ENCODE assay signal across 8 mouse cellular contexts in genomic region chr17:45581567-45581983, GRCm38 (mm10). TPM values are rescaled to one million over a fixed set of nuclear protein-coding genes. Genes with fewer than 3 reads are reported as not detected.
DNase-seq lines count a peak whose midpoint lies in the region.

No protein-coding gene starts in this region.

- peak; percentile 61 to 65 for DNase-seq in adrenal gland, adult 18-20 months (ENCODE audit: low spot score in 2 of 2)
- no peak for DNase-seq in adrenal gland, postnatal 4 days (ENCODE audit: low spot score in 2 of 2)
- peak; percentile 50 to 72 for DNase-seq in CD8-positive naive resting alpha-beta T cell, adult 2 months (ENCODE audit: low read depth in 2 of 2, low spot score in 2 of 2)
- DNase-seq in cerebellum, adult 8-10 months = peak; percentile 73
- DNase-seq in heart, adult 8-10 months (ENCODE audit: low spot score) = peak; percentile 81
- DNase-seq in kidney, postnatal 10 days = peak; percentile 84
- peak; percentile 63 to 76 for DNase-seq in lung, adult 18-20 months
- DNase-seq in right cerebral cortex, postnatal 10 days (ENCODE audit: low spot score in 2 of 2) = peak; percentile 76 to 79

RNA-seq across cellular contexts. Expression of gene Hsp90ab1, which starts 8.5 kb away (rescaled TPM):
- total RNA-seq in adrenal gland, adult 18-20 months (2021) = 1,000 to 10,000 TPM; 2,801 to 2,860 TPM
- 1,000 to 10,000 TPM; 1,575 to 1,663 TPM for total RNA-seq in adrenal gland, postnatal 4 days (2021)
- 1,000 to 10,000 TPM; 1,121 to 1,613 (median 1,357) TPM for total RNA-seq in heart, adult 8-10 months (2022)

RNA-seq across cellular contexts. Expression of gene Slc29a1, which starts 17.8 kb away (rescaled TPM):
- 100 to 1,000 TPM; 121 to 161 TPM for total RNA-seq in adrenal gland, adult 18-20 months (2021)
- 100 to 1,000 TPM; 138 to 145 TPM for total RNA-seq in adrenal gland, postnatal 4 days (2021)
- 10 to 100 TPM; 58.9 to 70.8 (median 66.9) TPM for total RNA-seq in heart, adult 8-10 months (2022)

RNA-seq across cellular contexts. Expression of gene Slc35b2, which starts 17.9 kb away (rescaled TPM):
- total RNA-seq in adrenal gland, adult 18-20 months (2021) = 10 to 100 TPM; 28.1 to 44.2 TPM
- 10 to 100 TPM; 69.2 to 71.8 TPM for total RNA-seq in adrenal gland, postnatal 4 days (2021)
- total RNA-seq in heart, adult 8-10 months (2022) = 10 to 100 TPM; 23.1 to 27.9 (median 25.3) TPM

RNA-seq across cellular contexts. Expression of gene Mymx, which starts 20.3 kb away (rescaled TPM):
- not detected for total RNA-seq in adrenal gland, adult 18-20 months (2021)
- total RNA-seq in adrenal gland, postnatal 4 days (2021) = 1 to 10 TPM; 1.6 to 4.0 TPM
- total RNA-seq in heart, adult 8-10 months (2022) = not detected

RNA-seq across cellular contexts. Expression of gene Nfkbie, which starts 26.1 kb away (rescaled TPM):
- total RNA-seq in adrenal gland, adult 18-20 months (2021) = 1 to 10 TPM; 2.7 to 3.5 TPM
- 1 to 10 TPM; 3.0 to 4.5 TPM for total RNA-seq in adrenal gland, postnatal 4 days (2021)
- total RNA-seq in heart, adult 8-10 months (2022) = 1 to 10 TPM in 3 of 4 experiments, under 1 TPM in 1; 0.65 to 1.5 (median 1.3) TPM

Comparison
In these comparisons a context has a peak if more than half of its experiments do, and no peak if none do; other contexts are left out.
1. DNase-seq: peak in adrenal gland, adult 18-20 months (2 of 2), CD8-positive naive resting alpha-beta T cell, adult 2 months (2 of 2), cerebellum, adult 8-10 months (single experiment), heart, adult 8-10 months (single experiment), kidney, postnatal 10 days (single experiment), lung, adult 18-20 months (2 of 2) and right cerebral cortex, postnatal 10 days (2 of 2); none in adrenal gland, postnatal 4 days (0 of 2).